Mouse (Mus musculus): Measurements from ENCODE around the gene Gm43552.
"Not testable (repeated sequence)": the region's sequence is repeated elsewhere in the genome, so short reads cannot be mapped to it uniquely, and the experiment has no call there.

Gm43552 gene

DNA sequence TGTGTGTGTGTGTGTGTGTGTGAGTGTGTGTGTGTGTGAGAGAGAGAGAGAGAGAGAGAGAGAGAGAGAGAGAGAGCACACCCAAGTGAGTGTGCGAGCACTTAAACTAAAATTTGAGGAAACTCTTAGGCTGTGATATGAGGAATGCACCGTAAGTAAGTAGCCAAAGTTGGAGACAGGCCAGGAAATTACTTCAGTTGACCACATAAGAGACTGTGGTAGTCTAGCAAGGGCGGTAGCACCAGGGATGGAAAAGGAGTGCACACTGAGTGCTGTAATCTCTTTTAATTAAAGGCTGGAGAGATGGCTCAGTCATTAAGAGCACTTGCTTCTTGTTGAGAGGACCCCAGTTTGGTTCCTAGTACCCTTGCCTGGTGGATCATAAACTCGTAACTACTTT is 2.8 kb downstream of the Gm43552 start:
- no peak for DNase-seq

DNA sequence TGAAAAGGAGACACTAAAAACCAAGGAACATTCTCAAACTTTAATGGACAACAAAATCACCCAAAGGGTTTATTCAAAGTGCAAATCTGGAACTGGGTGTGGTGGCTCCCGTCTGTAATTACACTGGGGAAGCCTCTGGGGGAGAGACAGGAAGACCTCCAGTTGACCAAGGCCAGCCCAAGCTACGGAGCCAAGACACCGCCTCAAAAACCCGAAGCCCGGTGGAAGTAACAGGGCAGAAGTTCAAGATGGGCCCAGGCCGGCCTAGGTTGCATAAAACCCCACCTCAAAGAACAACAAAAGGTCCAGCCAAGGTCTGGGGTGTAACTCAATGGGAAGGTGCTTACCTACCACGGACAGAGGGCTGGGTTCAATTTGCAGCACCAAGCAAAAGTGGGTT is 3.9 kb downstream of the Gm43552 start:
- peak in 1 of 2 experiments; percentile 24 for DNase-seq

DNA sequence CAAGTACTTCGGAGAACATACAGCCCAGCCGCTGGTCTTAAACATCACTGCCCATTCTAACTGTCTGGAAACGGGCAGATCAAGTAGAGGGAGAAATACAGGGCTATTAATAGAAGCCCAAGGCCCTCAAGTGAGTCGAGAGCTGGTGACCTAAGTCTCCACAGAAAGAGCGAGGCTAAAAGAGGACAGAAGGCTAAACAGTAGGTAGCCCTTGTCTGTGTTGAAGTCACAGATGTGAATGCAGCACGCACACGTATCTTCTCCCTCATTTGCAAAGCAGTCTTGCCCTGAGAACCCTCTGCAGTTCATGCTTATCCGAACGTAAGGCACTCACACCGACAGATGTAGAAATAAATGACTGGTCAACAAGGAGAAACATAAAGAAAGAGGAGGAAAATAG is 5.3 kb downstream of the Gm43552 start:
- DNase-seq: peak in 1 of 2 experiments; percentile 26

DNA sequence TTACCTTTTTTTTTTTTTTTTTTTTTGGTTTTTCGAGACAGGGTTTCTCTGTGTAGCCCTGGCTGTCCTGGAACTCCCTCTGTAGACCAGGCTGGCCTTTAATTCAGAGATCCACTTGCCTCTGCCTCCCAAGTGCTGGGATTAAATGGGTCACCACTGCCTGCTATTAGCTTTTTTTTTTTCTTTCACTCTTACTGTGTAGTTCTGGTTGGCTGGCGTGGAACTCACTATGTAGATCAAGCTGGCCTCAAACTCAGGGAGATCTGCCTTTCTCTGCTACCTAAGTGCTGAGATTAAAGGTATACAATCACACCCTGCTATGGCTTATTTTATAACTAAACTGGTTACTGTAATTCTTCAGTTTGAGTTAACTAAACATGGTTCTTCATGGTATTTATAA is 6.1 kb downstream of the Gm43552 start:
- no peak for DNase-seq

DNA sequence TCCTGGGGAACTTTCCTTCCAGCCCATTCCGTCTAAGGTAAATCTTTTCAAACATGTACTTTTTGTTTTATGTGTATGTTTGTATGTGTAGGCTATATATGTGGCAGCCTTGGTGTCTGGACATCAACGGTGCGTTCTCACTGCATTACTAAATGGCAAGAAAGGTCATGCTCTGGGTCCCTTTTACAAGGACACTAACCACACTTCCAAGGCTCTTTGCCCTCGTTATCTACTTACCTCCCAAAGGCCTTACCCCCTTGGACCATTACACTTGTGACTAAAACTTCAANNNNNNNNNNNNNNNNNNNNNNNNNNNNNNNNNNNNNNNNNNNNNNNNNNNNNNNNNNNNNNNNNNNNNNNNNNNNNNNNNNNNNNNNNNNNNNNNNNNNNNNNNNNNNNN is 9.6 kb downstream of the Gm43552 start:
- no peak for DNase-seq

DNA sequence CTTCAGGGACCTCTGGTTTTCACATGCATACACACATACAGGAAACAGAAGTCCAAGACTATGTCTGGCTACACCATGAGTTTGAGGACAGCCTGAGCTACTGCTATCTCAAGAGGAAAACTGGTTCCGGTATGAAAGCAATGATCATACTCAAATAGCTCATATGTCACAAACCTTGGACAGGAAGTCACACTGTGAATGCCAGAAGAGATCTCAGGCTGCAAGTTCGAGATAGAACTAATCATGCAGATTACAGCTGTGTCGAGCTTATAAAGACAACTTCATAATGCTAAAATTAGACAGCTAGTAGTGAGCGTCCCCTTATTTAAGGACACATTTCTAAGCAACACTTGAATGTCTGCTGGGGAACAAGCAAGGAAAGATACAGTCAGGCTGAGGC is 12.1 kb downstream of the Gm43552 start:
- no peak for DNase-seq

DNA sequence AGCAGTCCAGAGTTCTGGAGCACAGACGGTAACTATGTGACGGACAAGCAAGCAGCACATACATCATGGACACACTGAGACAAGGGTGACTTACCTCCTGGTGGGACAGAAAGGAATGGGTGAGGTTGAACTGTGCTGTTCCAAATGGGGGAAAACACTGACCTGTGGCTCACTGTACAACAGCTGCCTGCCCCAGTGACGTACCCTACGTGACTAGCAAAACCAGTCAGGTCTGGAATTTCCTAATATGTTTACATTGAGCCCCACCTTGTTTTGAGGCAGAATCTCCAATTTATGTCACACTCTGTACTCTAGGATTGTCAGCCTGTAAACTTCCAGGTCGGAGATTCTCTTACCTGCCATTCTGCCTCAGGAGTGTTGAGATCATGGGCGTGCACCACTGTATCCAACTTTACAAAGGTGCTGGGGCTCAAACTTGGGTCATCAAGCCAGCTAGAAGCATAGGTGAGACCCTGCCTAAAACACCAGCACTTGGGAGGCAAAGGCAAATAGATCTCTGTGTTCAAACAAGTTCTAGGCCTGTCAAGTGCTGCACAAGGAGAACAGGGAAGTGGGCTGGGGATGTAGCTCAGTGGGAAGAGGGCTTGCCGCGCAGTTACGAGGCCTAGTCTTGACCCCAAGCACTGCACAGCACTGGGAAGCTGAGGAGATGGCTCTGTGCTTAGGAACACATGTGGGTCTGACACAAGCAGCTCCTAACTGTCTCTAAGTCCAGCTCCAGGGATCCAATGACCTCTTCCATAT is 12.8 kb downstream of the Gm43552 start:
- no peak for DNase-seq

DNA sequence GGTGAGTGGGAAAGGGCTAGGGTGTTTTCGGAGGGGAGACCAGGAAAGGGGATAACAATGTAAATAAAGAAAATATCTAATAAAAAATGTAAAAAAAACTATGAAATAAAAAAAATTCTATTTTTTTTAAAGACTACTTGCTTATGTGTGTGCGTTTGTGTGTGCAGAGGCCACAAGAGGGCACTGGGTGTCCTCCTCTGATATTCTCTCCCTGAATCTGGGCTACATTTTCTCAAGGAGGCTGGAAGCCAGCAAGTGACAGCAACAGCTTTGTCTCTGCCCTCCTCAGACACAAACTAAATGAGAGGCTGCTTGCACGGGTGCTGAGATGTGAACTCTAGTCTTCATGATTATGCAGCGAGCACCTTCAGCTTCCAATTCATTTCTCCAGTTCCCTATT is 14.4 kb downstream of the Gm43552 start:
- peak; percentile 25 to 40 for DNase-seq

DNA sequence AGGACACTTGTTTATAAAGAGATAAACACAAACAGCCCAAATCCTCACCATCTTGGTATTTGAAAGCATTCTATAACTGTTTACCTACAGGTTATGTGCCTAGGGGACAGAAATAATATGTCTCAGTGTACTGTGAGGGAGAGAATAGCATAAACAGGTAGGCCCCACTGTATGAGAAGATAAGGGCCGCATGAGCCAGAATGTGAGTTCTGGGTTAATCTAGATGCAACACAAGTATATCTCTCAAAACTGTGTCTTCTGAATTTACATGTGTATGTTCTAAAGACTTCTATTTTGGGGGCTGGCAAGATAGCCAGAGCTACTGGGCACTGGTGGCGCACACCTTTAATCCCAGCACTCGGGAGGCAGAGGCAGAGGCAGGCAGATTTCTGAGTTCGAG is 15.9 kb downstream of the Gm43552 start:
- not testable (repeated sequence) for DNase-seq

DNA sequence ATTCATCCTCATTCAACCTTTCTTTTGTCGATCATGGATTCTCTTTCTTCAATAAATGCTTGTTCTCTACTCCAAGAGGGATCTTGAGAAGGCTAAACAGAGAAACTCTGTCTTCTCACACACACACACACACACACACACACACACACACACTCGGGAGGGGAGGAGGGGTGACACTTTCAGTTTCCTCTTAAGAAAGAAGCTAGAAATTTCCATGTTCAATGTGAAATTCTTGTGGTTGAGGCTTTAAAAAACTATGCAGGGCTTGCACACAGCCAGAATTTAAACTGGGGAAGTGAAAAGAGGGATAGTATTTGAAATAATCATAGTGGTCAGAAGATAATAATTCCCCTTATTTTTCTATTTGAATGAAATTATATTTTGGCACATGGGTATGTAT is 16.8 kb downstream of the Gm43552 start:
- peak; percentile 32 to 52 for DNase-seq

DNA sequence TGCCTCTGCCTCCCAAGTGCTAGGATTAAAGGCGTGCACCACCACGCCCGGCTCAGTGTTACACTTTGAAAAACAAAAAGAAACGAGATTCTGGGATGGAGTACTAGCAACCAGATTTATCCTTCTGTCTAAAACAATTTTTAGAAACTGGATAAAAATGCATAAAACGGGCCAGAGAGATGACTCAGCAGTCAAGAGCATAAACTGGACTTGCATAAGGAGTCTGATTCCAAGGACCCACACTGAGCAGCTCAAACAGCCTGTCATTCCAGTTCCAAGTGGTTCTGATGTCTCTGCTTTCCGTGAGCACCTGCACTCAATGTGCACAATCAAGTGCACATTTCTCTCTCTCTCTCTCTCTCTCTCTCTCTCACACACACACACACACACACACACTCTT is 22.9 kb downstream of the Gm43552 start:
- no peak for DNase-seq

DNA sequence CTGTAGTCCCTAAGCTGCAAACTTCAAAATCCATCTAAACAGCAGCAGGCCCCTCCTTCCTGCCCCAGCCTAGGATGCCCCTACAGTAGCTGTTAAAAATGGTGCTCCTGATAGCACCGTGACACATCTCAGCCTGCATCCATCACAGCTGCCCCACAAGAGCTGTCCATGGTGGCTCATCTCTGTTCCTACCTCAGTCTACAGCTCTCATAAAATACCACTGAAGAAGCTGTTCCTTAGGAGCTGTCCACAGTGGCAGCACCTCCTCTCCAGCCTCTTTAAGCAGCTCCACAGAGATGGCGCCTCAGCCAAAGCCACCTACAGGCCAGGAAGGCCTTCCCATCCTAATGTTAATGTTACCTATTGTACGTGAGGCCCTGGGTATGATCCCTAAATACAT is 25.7 kb downstream of the Gm43552 start:
- no peak for DNase-seq

DNA sequence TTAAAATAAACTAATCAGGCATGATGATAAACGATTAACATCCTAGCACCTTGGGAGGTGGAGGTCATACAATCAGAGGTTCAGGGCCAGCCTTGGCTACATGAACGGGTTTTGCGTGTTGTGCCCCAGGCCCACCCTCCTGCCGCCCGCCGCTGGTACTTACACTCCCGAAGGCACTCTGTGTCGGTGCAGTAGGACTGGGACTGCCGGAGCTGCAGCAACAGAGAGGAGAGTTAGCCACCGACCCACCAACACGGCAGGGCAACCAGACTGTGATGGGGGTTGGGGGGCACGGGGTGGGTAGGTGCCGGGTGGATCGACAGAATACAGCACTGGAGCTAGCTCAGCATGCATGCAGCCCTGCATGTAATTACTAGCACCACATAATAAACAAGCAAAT is 32.3 kb downstream of the Gm43552 start:
- no peak for DNase-seq

DNA sequence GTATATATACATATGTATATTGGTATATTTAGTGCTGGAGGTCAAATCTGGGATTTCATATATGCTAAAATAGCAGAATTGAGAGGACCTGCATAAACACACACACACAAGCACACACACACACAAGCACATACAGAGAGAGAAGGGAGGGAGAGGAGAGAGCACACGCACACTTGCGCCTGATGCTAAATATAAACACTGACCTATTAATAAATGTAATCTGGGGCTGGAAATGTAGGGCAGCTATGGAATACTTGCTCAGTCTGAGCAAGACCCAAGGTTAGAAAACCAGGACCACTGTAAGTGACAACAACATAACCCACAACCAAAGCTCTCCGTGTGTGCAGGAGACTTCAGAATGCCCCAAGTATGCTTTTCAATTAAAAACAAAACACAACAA is 33.2 kb downstream of the Gm43552 start:
- no peak for DNase-seq

DNA sequence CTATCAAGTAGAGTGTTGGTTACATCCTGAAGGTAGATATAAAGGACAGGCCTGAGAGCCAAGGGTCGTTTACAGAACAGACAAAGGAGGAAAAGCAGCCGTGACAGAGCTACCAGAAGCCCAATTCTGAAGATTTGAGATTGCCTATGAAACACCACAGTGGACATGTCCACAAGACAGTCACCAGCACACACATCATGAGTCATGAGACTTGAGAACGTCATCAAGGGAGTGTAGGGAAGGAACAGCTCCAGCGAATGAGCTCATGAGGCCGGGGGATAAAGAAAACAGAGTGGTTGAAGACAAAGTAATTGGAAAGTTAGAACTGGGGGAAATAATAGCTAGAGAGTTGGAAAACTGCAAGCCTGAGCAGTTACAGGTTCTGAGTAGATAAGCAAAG is 34.8 kb downstream of the Gm43552 start:
- no peak for DNase-seq

DNA sequence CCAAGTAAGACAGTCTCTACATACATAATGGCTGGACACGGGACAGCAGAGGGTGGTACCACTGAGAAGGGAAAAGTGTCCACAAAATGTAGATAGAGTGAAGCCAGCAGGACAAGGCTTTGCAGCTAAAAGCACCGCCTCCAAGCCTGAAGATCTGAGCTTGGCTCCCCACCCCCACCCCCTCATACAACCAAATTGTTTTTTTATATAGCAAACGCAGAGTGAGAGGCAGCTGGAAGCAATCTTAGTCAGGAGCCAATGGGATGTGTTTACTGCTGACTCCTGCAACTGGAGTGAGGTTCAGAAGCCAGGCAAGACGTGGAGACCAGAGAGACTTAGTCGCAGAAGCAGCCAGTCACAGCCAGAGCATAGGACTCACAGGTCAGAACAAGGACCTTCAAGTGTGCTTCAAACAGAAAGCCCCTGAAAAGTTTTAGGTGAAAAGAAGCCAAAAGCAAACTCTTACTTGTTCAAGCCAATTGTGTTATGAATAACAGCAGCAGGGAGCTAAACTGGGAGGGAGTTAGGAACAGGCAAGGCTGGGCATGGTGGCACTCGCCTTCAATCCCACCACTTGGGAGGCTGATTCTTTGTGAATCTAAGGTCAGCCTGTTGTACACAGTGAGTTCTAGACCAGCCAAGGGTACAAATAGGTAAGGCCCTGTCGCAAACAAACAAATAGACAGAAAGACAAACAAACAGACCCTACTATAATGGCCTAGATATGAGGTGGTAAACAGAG is 35.4 kb downstream of the Gm43552 start:
- DNase-seq: no peak

DNA sequence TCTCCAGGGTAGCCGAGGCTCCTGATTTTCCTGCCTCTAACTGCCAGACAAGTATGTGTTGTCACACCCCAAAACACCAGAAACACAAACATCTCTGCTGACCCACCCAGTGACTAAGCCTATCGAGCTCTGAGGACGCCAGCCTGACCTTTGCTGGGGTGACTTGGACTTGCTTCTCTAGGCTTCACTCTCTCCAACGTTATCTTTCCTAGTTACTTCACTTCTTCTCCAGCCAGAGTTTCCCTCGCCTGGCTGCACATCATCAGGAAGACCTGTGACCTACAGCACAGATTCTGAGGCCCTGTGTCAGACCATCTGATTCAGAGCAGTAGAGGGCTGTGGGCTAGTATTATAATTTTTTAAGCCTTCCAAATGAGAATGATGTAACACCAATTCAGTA is 37.9 kb downstream of the Gm43552 start:
- DNase-seq: no peak

DNA sequence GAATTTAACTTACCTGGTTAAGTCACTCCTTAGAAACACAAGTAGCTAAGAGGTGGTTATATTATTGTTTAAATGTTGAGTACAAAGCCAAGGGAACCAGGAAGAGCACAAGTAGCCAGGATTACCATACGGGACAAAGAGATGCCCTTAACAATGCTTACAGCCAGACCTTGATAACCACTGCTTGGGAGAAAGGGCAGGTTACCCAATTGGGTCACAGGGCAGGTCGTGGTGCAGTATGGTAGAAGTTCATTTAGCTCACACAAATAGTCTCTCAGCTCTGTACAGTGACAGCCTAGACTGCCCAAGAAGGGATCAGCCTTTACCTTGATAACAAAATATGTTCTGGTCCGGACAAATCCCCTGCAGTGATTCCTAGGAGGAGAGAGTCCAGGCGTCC is 43.7 kb downstream of the Gm43552 start:
- no peak for DNase-seq

DNA sequence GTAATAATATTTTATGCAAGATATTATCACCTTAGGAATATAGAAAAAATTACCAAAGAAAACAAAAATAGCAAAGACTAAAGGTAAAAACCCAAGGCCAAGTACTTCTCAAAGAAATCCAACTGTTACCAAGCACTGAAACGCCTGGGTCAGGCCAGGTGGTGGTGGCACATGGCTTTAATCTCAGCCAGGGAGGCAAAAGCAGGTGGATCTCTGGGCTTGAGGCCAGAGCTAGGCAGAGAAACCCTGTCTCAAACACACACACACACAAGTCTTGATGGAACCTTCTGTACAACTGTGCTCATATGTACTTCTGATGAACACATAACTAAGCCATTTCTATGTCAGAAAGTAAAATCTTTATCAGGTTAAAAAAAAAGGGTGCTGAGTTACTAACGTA is 44.8 kb downstream of the Gm43552 start:
- DNase-seq: no peak

DNA sequence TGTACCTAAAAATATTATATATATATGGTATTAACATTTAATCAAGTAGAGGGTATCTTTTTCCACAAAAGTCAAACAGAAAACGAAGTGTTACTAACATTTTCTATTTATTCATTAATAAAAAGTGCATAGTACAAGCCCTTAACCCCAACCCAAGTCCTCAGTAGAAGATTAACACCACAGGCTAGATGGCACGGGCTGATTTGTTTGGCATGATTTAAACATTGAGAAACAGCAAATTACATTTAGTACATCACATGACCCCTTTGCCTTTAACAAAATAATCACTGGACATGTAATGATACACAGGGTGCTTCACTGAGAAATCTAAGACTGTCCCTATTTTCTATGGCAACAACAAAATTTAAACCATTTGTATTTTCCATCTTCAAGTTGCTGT is 45.9 kb downstream of the Gm43552 start:
- no peak for DNase-seq

DNA sequence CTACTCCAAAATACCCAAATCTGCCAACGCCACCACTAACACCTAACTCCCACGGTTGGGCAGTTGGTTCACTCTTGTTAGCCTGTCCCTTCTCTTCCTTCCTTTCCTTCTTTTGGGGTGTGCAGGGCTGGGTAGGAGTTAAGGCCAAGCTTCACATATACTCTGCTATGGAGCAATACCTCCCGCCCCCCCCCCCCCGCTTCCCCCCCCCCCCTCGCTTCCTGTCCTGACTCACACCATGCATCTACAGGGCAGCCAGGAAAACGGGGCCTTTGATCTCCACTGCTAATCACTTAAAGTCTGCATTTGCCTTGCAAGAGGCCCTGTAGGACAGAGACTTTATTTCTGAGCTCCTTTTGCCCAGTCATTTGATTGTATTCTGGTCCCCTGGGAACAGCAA is 47.7 kb downstream of the Gm43552 start:
- no peak for DNase-seq

DNA sequence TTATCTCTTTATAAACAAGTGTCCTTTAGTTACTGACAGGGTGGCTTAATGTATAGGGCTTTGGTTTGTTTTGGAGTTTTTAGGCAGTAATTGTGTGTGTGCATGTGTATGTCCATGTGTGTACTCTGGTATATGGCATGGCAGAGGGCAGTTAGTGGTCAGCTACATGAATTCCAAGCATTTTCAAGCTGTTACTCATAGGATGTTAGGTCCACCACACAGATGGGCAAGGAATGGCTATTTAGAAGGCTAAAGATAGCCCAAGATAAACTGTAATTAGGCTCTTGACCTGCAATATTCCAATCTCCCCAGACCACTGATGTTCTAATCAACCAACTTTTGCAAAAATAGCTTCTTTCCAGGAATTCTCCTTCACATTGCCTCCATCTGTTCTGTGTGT is 54.6 kb downstream of the Gm43552 start:
- DNase-seq: no peak

DNA sequence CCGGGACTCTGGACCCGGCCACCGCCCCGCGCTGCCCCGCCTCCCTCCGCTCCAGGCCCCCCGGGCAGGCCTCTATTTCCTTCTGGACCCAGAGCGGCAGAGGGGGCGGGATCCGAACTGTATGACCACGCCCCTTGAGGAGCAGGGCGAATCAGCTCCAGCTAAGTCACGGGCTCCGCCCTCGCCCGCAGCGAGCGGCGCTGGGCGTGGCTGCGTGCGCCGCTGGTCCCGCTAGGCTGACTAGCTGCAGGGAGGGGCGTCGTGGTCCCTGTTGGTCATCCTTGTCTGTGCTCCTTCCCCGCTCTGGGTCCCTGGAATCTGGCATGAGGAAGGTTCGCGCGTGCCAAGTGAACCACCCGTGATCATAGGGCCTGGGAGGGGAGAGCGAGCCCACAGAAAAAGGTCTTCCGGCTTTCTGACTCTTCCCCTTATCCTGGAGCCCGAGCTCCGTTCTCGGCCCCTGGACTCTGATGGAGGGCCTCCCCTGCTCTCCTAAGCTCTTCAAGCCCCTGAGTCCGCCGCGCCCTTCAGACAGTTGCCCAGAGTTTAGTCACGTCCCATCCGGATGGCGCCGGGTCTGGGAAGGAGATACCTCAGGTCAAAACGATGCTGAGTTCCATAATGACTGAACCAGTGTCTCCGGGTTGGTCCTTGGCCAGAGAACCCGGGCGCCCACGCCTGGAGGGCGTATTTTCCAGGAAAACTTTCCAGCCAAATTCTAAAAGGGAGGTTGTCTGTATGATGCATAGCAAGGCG is 56.6 kb downstream of the Gm43552 start, which contains the start of gene Ugdh:
TSS of gene Ugdh (minus strand) at position 144 of the 756 bp plus-strand sequence.
- peak; percentile 95 to 98 for DNase-seq

DNA sequence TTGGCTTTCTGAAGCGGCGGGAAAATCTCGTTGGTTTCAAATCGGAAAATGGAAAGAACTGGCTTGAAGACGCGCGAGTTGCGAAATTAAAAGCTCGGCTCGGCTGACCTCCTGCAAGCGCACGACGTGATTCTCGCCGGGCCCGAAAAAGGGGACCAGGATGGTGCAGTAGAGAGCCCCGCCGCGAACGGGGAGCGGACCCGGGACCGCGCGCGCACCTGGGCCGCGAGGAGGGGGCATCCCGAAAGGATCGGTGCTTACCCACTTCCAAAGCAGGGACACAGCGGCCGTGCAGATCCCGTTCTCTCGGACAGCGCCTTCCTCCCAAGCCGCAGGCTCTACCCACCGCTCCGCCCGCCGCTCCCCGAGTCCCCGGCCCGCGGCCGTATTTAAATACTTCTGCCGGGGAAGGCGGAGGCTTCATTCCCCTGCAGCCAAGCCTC is 57.2 kb downstream of the Gm43552 start:
- no peak for DNase-seq
